Mouse (Mus musculus): ENCODE data around the gene Spa17.

Spa17 gene

DNA sequence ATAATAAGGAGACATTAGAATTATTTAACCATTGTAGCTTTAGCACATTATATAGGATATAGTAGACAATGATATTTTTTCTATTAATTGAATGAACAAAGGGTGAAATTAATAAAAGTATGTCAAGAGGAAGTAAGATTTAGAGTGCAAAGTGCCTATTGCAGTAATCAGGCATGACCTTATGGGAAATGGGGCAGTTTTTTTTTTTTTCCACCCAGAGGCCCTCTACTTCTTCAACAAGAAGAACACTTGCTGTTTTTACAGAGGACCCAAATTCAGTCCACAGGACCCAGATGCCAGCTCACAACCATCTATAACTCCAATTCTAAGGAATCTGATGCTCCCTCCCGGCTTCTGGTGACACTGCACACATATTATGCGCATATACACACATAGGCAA is 52.9 kb downstream of the Spa17 start:
- no peak for DNase-seq (ENCODE audit: low spot score)

DNA sequence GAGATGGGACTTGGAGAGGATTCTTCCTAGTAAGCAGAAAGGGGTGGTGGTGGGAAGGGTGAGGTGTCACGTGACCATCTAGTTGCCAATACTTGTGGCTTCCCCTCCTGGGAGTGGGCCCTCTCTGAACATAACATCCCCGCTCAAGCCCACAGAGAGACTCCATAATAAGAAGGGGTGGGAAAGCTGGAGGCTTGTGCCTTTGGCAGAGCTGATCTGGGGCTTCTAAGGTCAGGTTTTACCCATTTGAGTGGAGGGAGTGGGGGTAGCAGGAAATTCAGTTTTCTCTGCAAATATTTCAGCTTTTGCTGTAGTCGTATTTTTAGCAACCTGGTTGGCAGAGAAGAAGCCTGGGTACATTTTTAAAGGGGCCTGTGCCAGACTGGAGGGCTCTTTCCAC is 57.2 kb downstream of the Spa17 start:
- no peak for DNase-seq (ENCODE audit: low spot score)

DNA sequence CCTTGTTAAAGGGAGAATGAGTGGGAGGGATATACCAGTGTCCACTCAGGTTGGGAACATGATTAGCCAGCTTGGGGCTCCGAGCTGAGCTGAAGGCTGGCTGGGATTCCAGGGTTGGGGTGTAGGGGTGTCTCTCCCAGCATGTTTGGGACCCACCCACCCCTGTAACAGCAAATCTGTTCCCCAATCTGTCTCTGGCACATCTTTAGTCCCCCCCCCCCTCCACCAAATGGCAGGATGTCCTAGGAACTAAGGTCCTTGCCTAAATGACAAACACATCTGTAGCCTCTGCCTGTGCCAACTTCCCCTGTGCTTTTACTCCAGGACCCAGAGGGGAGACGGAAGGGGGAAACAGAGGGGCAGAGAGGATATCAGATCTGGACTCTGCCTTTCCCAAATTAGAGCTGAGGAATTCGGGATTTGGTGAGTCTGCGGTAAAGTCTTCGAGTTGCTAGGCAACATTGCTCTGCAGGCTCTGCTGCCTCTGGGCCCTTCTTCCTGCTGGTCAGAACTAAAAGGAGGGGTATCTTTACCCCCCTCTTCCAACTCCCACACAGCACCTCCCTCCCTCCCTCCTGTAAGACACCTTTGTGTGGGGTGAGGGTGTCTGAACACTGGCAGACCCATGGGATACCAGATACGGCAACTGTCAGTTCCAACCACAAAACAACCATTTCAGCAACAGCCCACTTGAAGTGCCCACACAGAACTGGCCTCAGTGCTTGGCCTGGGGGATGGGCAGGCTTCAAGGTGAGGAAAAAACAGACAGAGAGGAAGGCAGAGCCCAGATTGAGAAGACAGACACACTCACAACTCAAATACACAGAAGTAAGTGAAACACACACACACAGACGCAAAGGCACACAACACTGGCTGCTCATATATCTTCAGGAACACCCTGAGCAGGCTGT is 58.4 kb downstream of the Spa17 start, which contains the start of gene Siae:
TSS of gene Siae (plus strand) at position 861 of the 911 bp plus-strand sequence.
- no peak for DNase-seq (ENCODE audit: low spot score)

DNA sequence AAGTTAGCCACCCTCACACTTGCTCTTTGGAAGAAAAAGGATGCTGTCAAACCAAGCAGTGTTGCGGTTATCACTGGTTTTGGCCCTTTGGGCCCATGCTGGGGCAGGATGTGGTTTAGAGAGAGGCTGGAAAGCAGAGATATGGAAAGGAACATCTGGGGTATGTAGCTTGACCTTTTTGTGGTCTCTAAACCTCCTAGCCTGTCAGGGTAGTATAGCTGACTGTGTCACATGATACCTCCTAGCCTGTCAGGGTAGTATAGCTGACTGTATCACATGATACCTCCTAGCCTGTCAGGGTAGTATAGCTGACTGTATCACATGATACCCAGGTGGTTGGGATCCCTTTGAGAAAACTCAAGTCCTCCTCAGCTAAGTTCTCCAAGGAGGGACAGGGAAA is 59.2 kb downstream of the Spa17 start:
- DNase-seq (ENCODE audit: low spot score), result no peak

Measured in ovary, postnatal 10 days (tissue).